In genomic region chr14:25629866-25630606, GRCm38 (mm10) we compare ENCODE assay signal across 10 mouse cellular contexts.
DNase-seq lines count a peak whose midpoint lies in the region; ATAC-seq lines count a peak whose summit lies in the region.
"Had no signal": no experiment of that assay in that cellular context is flagged by ENCODE, and none has a peak within 500 bp of the region (broad histone marks: within the 10 kb centered on the region; RNA-seq: fewer than 3 reads in every experiment).

No protein-coding gene starts in this region.

- DNase-seq in hindbrain, embryonic 11.5 days (ENCODE audit: low spot score) = no peak
- no peak for DNase-seq in hindbrain, embryonic 14.5 days (ENCODE audit: low spot score)
- DNase-seq in neural tube, embryonic 10.5 days (ENCODE audit: extremely low spot score, low spot score) = no peak
- DNase-seq in ovary, postnatal 14 days (ENCODE audit: low spot score) = no peak
- no peak for DNase-seq in natural killer cell, adult 2 months (ENCODE audit: low spot score in 2 of 2)
- DNase-seq: gastrocnemius, postnatal 25 days; spleen, adult 18-20 months had no signal

- H3K27me3 ChIP-seq in hindbrain, embryonic 11.5 days (ENCODE audit: control insufficient read depth, insufficient read depth, low read length) = no peaks in the 10 kb centered on the region
- H3K27me3 ChIP-seq in hindbrain, embryonic 14.5 days (ENCODE audit: control insufficient read depth, insufficient read depth, low read length) = no peaks in the 10 kb centered on the region
- no peaks in the 10 kb centered on the region for H3K27me3 ChIP-seq in neural tube, embryonic 13.5 days
- H3K27me3 ChIP-seq in heart, embryonic 16.5 days (ENCODE audit: control insufficient read depth, insufficient read depth, low read length) = no peaks in the 10 kb centered on the region
- no peaks in the 10 kb centered on the region for H3K27me3 ChIP-seq in stomach, embryonic 16.5 days (ENCODE audit: control insufficient read depth, insufficient read depth, low read length)

- H3K4me3 ChIP-seq in hindbrain, embryonic 11.5 days (ENCODE audit: low read depth, low read length) = no peak overlapping the region
- H3K4me3 ChIP-seq in hindbrain, embryonic 14.5 days (replicated peaks; ENCODE audit: low read length) = no peak overlapping the region
- no peak overlapping the region for H3K4me3 ChIP-seq in neural tube, embryonic 13.5 days
- no peak overlapping the region for H3K4me3 ChIP-seq in heart, embryonic 16.5 days (ENCODE audit: low read length)
- H3K4me3 ChIP-seq in stomach, embryonic 16.5 days (replicated peaks; ENCODE audit: low read length) = no peak overlapping the region

- H3K36me3 ChIP-seq in hindbrain, embryonic 11.5 days (ENCODE audit: control insufficient read depth, insufficient read depth, low read length) = no peaks in the 10 kb centered on the region
- peaks cover 7% of the 10 kb centered on the region for H3K36me3 ChIP-seq in hindbrain, embryonic 14.5 days (replicated peaks; ENCODE audit: control insufficient read depth, insufficient read depth)
- peaks cover 13% of the 10 kb centered on the region; the same call in 1 of the 2 replicates for H3K36me3 ChIP-seq in neural tube, embryonic 13.5 days
- no peaks in the 10 kb centered on the region for H3K36me3 ChIP-seq in heart, embryonic 16.5 days (ENCODE audit: control insufficient read depth, insufficient read depth)
- no peaks in the 10 kb centered on the region for H3K36me3 ChIP-seq in stomach, embryonic 16.5 days (ENCODE audit: control insufficient read depth, insufficient read depth, low read length)

- H3K9me3 ChIP-seq in hindbrain, embryonic 11.5 days (ENCODE audit: control insufficient read depth, low read length) = no peaks in the 10 kb centered on the region
- H3K9me3 ChIP-seq in hindbrain, embryonic 14.5 days (ENCODE audit: control insufficient read depth, low read length) = no peaks in the 10 kb centered on the region
- no peaks in the 10 kb centered on the region for H3K9me3 ChIP-seq in neural tube, embryonic 13.5 days
- H3K9me3 ChIP-seq in heart, embryonic 16.5 days (replicated peaks; ENCODE audit: control insufficient read depth, low read length) = no peaks in the 10 kb centered on the region
- H3K9me3 ChIP-seq in stomach, embryonic 16.5 days (replicated peaks; ENCODE audit: control insufficient read depth, low read length) = no peaks in the 10 kb centered on the region

- H3K4me2 ChIP-seq in hindbrain, embryonic 11.5 days (replicated peaks; ENCODE audit: low read depth, low read length) = no peak overlapping the region
- H3K4me2 ChIP-seq in hindbrain, embryonic 14.5 days (replicated peaks) = no peak overlapping the region
- H3K4me2 ChIP-seq in neural tube, embryonic 13.5 days = no peak overlapping the region
- H3K4me2 ChIP-seq in heart, embryonic 16.5 days (ENCODE audit: low read depth, low read length) = 0 out of 2 replicates have a peak overlapping the region, but pooled peaks have one; percentile 18
- H3K4me2 ChIP-seq in stomach, embryonic 16.5 days (ENCODE audit: low read depth, low read length) = no peak overlapping the region

- 88% methylated on average over 12 of the region's 12 CpGs for WGBS in hindbrain, embryonic 11.5 days
- WGBS in hindbrain, embryonic 14.5 days = 91% methylated on average over 12 of the region's 12 CpGs
- WGBS in neural tube, embryonic 13.5 days = 87% methylated on average over 12 of the region's 12 CpGs
- 45% methylated on average over 12 of the region's 12 CpGs for WGBS in heart, embryonic 16.5 days
- WGBS in stomach, embryonic 16.5 days = 84% methylated on average over 12 of the region's 12 CpGs

- no peaks in the 10 kb centered on the region for H3K4me1 ChIP-seq in hindbrain, embryonic 11.5 days (replicated peaks; ENCODE audit: control insufficient read depth, insufficient read depth, low read length)
- H3K4me1 ChIP-seq in hindbrain, embryonic 14.5 days (replicated peaks; ENCODE audit: control insufficient read depth, insufficient read depth, low read length) = peaks cover 28% of the 10 kb centered on the region
- peaks cover 99% of the 10 kb centered on the region for H3K4me1 ChIP-seq in neural tube, embryonic 13.5 days (replicated peaks)
- peaks cover 79% of the 10 kb centered on the region for H3K4me1 ChIP-seq in heart, embryonic 16.5 days (ENCODE audit: control insufficient read depth, insufficient read depth, low read length)
- H3K4me1 ChIP-seq in stomach, embryonic 16.5 days (ENCODE audit: control insufficient read depth, insufficient read depth, low read length) = peaks cover 53% of the 10 kb centered on the region

- no peak for ATAC-seq in hindbrain, embryonic 11.5 days (ENCODE audit: low FRiP score)
- ATAC-seq in hindbrain, embryonic 14.5 days (ENCODE audit: low FRiP score) = no peak
- no peak for ATAC-seq in neural tube, embryonic 13.5 days (ENCODE audit: low read depth)
- peak; percentile 87 for ATAC-seq in heart, embryonic 16.5 days (replicated peaks; ENCODE audit: extremely low read depth, insufficient read depth, low FRiP score)
- no peak for ATAC-seq in stomach, embryonic 16.5 days (ENCODE audit: insufficient read depth, low FRiP score)

- 0 out of 2 replicates have a peak overlapping the region, but pooled peaks have one; percentile 5 for H3K27ac ChIP-seq in hindbrain, embryonic 11.5 days (ENCODE audit: low read depth, low read length)
- no peak overlapping the region for H3K27ac ChIP-seq in hindbrain, embryonic 14.5 days
- H3K27ac ChIP-seq in neural tube, embryonic 13.5 days (replicated peaks) = peak overlapping the region; percentile 33; the same call in 1 of the 2 replicates
- peak overlapping the region; percentile 93 for H3K27ac ChIP-seq in heart, embryonic 16.5 days (ENCODE audit: low read length)
- H3K27ac ChIP-seq in stomach, embryonic 16.5 days (ENCODE audit: low read length) = peak overlapping the region; percentile 73

- H3K9ac ChIP-seq in hindbrain, embryonic 11.5 days (ENCODE audit: low read depth, low read length) = no peak overlapping the region
- H3K9ac ChIP-seq in hindbrain, embryonic 14.5 days = no peak overlapping the region
- no peak overlapping the region for H3K9ac ChIP-seq in neural tube, embryonic 13.5 days
- peak overlapping the region; percentile 23; the same call in 1 of the 2 replicates for H3K9ac ChIP-seq in heart, embryonic 16.5 days (ENCODE audit: low read length)
- no peak overlapping the region for H3K9ac ChIP-seq in stomach, embryonic 16.5 days (ENCODE audit: low read length)
